Mouse (Mus musculus): ENCODE measurements around the gene Hdac1. TPM values are rescaled to one million over a fixed set of nuclear protein-coding genes. Genes with fewer than 3 reads are reported as not detected.
A peak's percentile ranks its signal among the peaks of the same experiment; 100 is the strongest.

Gene Hdac1
- total RNA-seq (2015) (94.1 and 98.6 TPM in 2 replicates), total RNA-seq (2017) (68.6 and 75.0 TPM in 2 replicates)

GRCm38 (mm10) chr4:129542592-129543141, at the start of gene Hdac1:
Hdac1 (minus strand) TSS chr4:129542713.
- peak; percentile 98 for ATAC-seq (ENCODE audit: poor library complexity, severe bottlenecking)

GRCm38 (mm10) chr4:129588865-129589264, 46.4 kb upstream of the Hdac1 start:
- ATAC-seq (ENCODE audit: poor library complexity, severe bottlenecking), result no peak

GRCm38 (mm10) chr4:129586943-129587342, 44.4 kb upstream of the Hdac1 start:
- no peak for ATAC-seq (ENCODE audit: poor library complexity, severe bottlenecking)

GRCm38 (mm10) chr4:129585773-129586172, 43.3 kb upstream of the Hdac1 start:
- no peak for ATAC-seq (ENCODE audit: poor library complexity, severe bottlenecking)

- peak; percentile 94 for ATAC-seq (ENCODE audit: poor library complexity, severe bottlenecking)
These were observed 42.5 kb upstream of the Hdac1 start for GRCm38 (mm10) chr4:129584884-129585608.

GRCm38 (mm10) chr4:129584370-129584769, 41.9 kb upstream of the Hdac1 start:
- no peak for ATAC-seq (ENCODE audit: poor library complexity, severe bottlenecking)

- no peak for ATAC-seq (ENCODE audit: poor library complexity, severe bottlenecking)
These were observed 39.7 kb upstream of the Hdac1 start for GRCm38 (mm10) chr4:129582251-129582650.

GRCm38 (mm10) chr4:129580347-129580746, 37.8 kb upstream of the Hdac1 start:
- no peak for ATAC-seq (ENCODE audit: poor library complexity, severe bottlenecking)

- no peak for ATAC-seq (ENCODE audit: poor library complexity, severe bottlenecking)
These were observed 36.0 kb upstream of the Hdac1 start, which contains the start of gene Fam167b for GRCm38 (mm10) chr4:129578466-129578865. Fam167b (minus strand) TSS chr4:129578549.

- no peak for ATAC-seq (ENCODE audit: poor library complexity, severe bottlenecking)
These were observed 35.2 kb upstream of the Hdac1 start for GRCm38 (mm10) chr4:129577688-129578087.

GRCm38 (mm10) chr4:129576863-129577491, 34.5 kb upstream of the Hdac1 start:
- peak; percentile 73 for ATAC-seq (ENCODE audit: poor library complexity, severe bottlenecking)

- ATAC-seq (ENCODE audit: poor library complexity, severe bottlenecking), result peak; percentile 72
These were observed 32.8 kb upstream of the Hdac1 start for GRCm38 (mm10) chr4:129575171-129575844.

- 0 out of 2 replicates have a peak, but pooled peaks have one; percentile 22 for ATAC-seq (ENCODE audit: poor library complexity, severe bottlenecking)
These were observed 30.9 kb upstream of the Hdac1 start, which contains the start of gene Lck for GRCm38 (mm10) chr4:129573430-129573829. Lck (minus strand) TSS chr4:129573641.

- no peak for ATAC-seq (ENCODE audit: poor library complexity, severe bottlenecking)
These were observed 30.5 kb upstream of the Hdac1 start for GRCm38 (mm10) chr4:129573093-129573370.

- ATAC-seq (ENCODE audit: poor library complexity, severe bottlenecking), result no peak
These were observed 30.0 kb upstream of the Hdac1 start for GRCm38 (mm10) chr4:129572236-129573092.

- peak; percentile 25; the same call in 1 of the 2 replicates for ATAC-seq (ENCODE audit: poor library complexity, severe bottlenecking)
These were observed 29.1 kb upstream of the Hdac1 start for GRCm38 (mm10) chr4:129571551-129572084.

- no peak for ATAC-seq (ENCODE audit: poor library complexity, severe bottlenecking)
These were observed 27.5 kb upstream of the Hdac1 start for GRCm38 (mm10) chr4:129570028-129570427.

- ATAC-seq (ENCODE audit: poor library complexity, severe bottlenecking), result no peak
These were observed 25.9 kb upstream of the Hdac1 start for GRCm38 (mm10) chr4:129568366-129568765.

- ATAC-seq (ENCODE audit: poor library complexity, severe bottlenecking), result no peak
These were observed 22.6 kb upstream of the Hdac1 start for GRCm38 (mm10) chr4:129565139-129565538.

GRCm38 (mm10) chr4:129563718-129564117, 21.2 kb upstream of the Hdac1 start:
- ATAC-seq (ENCODE audit: poor library complexity, severe bottlenecking), result no peak

Measured in megakaryocyte, adult 5-6 weeks (primary cell).